Mouse (Mus musculus): ENCODE results near the gene Cend1. TPM values are rescaled to one million over a fixed set of nuclear protein-coding genes. Genes with fewer than 3 reads are reported as not detected.

The Cend1 gene
- polyA plus RNA-seq, 1 experiment from 2014 or later, result 2.8 TPM

- H3K27me3 ChIP-seq (replicated peaks; ENCODE audit: control insufficient read depth, insufficient read depth, low read length), result peaks cover 69% of the 10 kb centered on the region
- WGBS, result 4% methylated on average over 27 of the region's 59 CpGs
- no peak overlapping the region for H3K27ac ChIP-seq (replicated peaks; ENCODE audit: low read depth, low read length)
- peak overlapping the region; percentile 70 for H3K4me2 ChIP-seq (ENCODE audit: low read depth, low read length)
- H3K4me1 ChIP-seq (ENCODE audit: control insufficient read depth, insufficient read depth, low read length), result peaks cover 26% of the 10 kb centered on the region
- peak overlapping the region; percentile 38 for H3K4me3 ChIP-seq (ENCODE audit: low read depth, low read length)
- no peak for DNase-seq (ENCODE audit: low spot score)
- H3K36me3 ChIP-seq (ENCODE audit: control insufficient read depth, insufficient read depth, low read length), result no peaks in the 10 kb centered on the region
- ATAC-seq (ENCODE audit: low read depth), result no peak
- no peaks in the 10 kb centered on the region for H3K9me3 ChIP-seq (ENCODE audit: control insufficient read depth, low read length)
- peak overlapping the region; percentile 54 for H3K9ac ChIP-seq (ENCODE audit: low read depth, low read length)
Observed at GRCm38 (mm10) chr7:141461521-141462332, 32.4 kb upstream of the Cend1 start.

GRCm38 (mm10) chr7:141460391-141461113, 31.3 kb upstream of the Cend1 start, which contains the start of gene Cracr2b:
Gene Cracr2b (plus strand): TSS chr7:141461094.
- Histone ChIP-seq H3K4me2 (ENCODE audit: low read depth, low read length) (peak within 1 kb of the TSS; percentile 70), H3K4me3 (ENCODE audit: low read depth, low read length) (peak within 1 kb of the TSS; percentile 38), H3K27me3 (replicated peaks; ENCODE audit: control insufficient read depth, insufficient read depth, low read length) (peaks cover 63% of the 10 kb centered on the region), H3K36me3 (ENCODE audit: control insufficient read depth, insufficient read depth, low read length) (no peaks in the 10 kb centered on the region), H3K9ac (ENCODE audit: low read depth, low read length) (peak within 1 kb of the TSS; percentile 54), H3K9me3 (ENCODE audit: control insufficient read depth, low read length) (no peaks in the 10 kb centered on the region), H3K4me1 (ENCODE audit: control insufficient read depth, insufficient read depth, low read length) (peaks cover 21% of the 10 kb centered on the region), H3K27ac (replicated peaks; ENCODE audit: low read depth, low read length) (no peak within 1 kb of the TSS)
- 73% methylated on average over 15 of the region's 15 CpGs for WGBS
- ATAC-seq (ENCODE audit: low read depth) (no peak), DNase-seq (ENCODE audit: low spot score) (no peak)

- DNase-seq (ENCODE audit: low spot score) (no peak), ATAC-seq (ENCODE audit: low read depth) (no peak)
- 64% methylated on average over 5 of the region's 5 CpGs for WGBS
- H3K36me3 ChIP-seq (ENCODE audit: control insufficient read depth, insufficient read depth, low read length), result no peaks in the 10 kb centered on the region
- no peaks in the 10 kb centered on the region for H3K9me3 ChIP-seq (ENCODE audit: control insufficient read depth, low read length)
- H3K27me3 ChIP-seq (replicated peaks; ENCODE audit: control insufficient read depth, insufficient read depth, low read length), result peaks cover 57% of the 10 kb centered on the region
- no peak overlapping the region for H3K27ac ChIP-seq (replicated peaks; ENCODE audit: low read depth, low read length)
- H3K4me1 ChIP-seq (ENCODE audit: control insufficient read depth, insufficient read depth, low read length), result peaks cover 16% of the 10 kb centered on the region
- no peak overlapping the region for H3K4me3 ChIP-seq (ENCODE audit: low read depth, low read length)
- no peak overlapping the region for H3K4me2 ChIP-seq (ENCODE audit: low read depth, low read length)
- no peak overlapping the region for H3K9ac ChIP-seq (ENCODE audit: low read depth, low read length)
Observed at GRCm38 (mm10) chr7:141460001-141460390, 30.7 kb upstream of the Cend1 start.

- Histone ChIP-seq H3K36me3 (ENCODE audit: control insufficient read depth, insufficient read depth, low read length) (no peaks in the 10 kb centered on the region), H3K27me3 (replicated peaks; ENCODE audit: control insufficient read depth, insufficient read depth, low read length) (peaks cover 50% of the 10 kb centered on the region), H3K4me3 (ENCODE audit: low read depth, low read length) (no peak overlapping the region), H3K9me3 (ENCODE audit: control insufficient read depth, low read length) (no peaks in the 10 kb centered on the region), H3K27ac (replicated peaks; ENCODE audit: low read depth, low read length) (no peak overlapping the region), H3K4me2 (ENCODE audit: low read depth, low read length) (no peak overlapping the region), H3K9ac (ENCODE audit: low read depth, low read length) (no peak overlapping the region), H3K4me1 (ENCODE audit: control insufficient read depth, insufficient read depth, low read length) (peaks cover 9% of the 10 kb centered on the region; the same call in 1 of the 2 replicates)
- WGBS, result 88% methylated on average over 17 of the region's 17 CpGs
- no peak for DNase-seq (ENCODE audit: low spot score)
- no peak for ATAC-seq (ENCODE audit: low read depth)
Observed at GRCm38 (mm10) chr7:141459301-141459711, 30.0 kb upstream of the Cend1 start.

GRCm38 (mm10) chr7:141458661-141459060, 29.4 kb upstream of the Cend1 start:
- H3K4me2 ChIP-seq (ENCODE audit: low read depth, low read length), result no peak overlapping the region
- no peak for DNase-seq (ENCODE audit: low spot score)
- H3K27ac ChIP-seq (replicated peaks; ENCODE audit: low read depth, low read length), result no peak overlapping the region
- H3K9me3 ChIP-seq (ENCODE audit: control insufficient read depth, low read length), result no peaks in the 10 kb centered on the region
- no peak overlapping the region for H3K4me3 ChIP-seq (ENCODE audit: low read depth, low read length)
- WGBS, result 89% methylated on average over 11 of the region's 11 CpGs
- no peak overlapping the region for H3K9ac ChIP-seq (ENCODE audit: low read depth, low read length)
- H3K4me1 ChIP-seq (ENCODE audit: control insufficient read depth, insufficient read depth, low read length), result 0 out of 2 replicates have a peak, but pooled peaks cover 8% of the 10 kb centered on the region
- peaks cover 44% of the 10 kb centered on the region for H3K27me3 ChIP-seq (replicated peaks; ENCODE audit: control insufficient read depth, insufficient read depth, low read length)
- H3K36me3 ChIP-seq (ENCODE audit: control insufficient read depth, insufficient read depth, low read length), result no peaks in the 10 kb centered on the region
- no peak for ATAC-seq (ENCODE audit: low read depth)

- no peak overlapping the region for H3K4me3 ChIP-seq (ENCODE audit: low read depth, low read length)
- 0 out of 2 replicates have a peak, but pooled peaks cover 8% of the 10 kb centered on the region for H3K4me1 ChIP-seq (ENCODE audit: control insufficient read depth, insufficient read depth, low read length)
- no peak overlapping the region for H3K9ac ChIP-seq (ENCODE audit: low read depth, low read length)
- ATAC-seq (ENCODE audit: low read depth) (no peak), DNase-seq (ENCODE audit: low spot score) (no peak)
- no peak overlapping the region for H3K27ac ChIP-seq (replicated peaks; ENCODE audit: low read depth, low read length)
- H3K27me3 ChIP-seq (replicated peaks; ENCODE audit: control insufficient read depth, insufficient read depth, low read length), result peaks cover 38% of the 10 kb centered on the region
- no peaks in the 10 kb centered on the region for H3K9me3 ChIP-seq (ENCODE audit: control insufficient read depth, low read length)
- 77% methylated on average over 15 of the region's 15 CpGs for WGBS
- no peaks in the 10 kb centered on the region for H3K36me3 ChIP-seq (ENCODE audit: control insufficient read depth, insufficient read depth, low read length)
- H3K4me2 ChIP-seq (ENCODE audit: low read depth, low read length), result no peak overlapping the region
Observed at GRCm38 (mm10) chr7:141457986-141458660, 28.8 kb upstream of the Cend1 start.

GRCm38 (mm10) chr7:141457236-141457635, 27.9 kb upstream of the Cend1 start:
- Histone ChIP-seq H3K27ac (replicated peaks; ENCODE audit: low read depth, low read length) (no peak overlapping the region), H3K9me3 (ENCODE audit: control insufficient read depth, low read length) (no peaks in the 10 kb centered on the region), H3K27me3 (replicated peaks; ENCODE audit: control insufficient read depth, insufficient read depth, low read length) (peaks cover 30% of the 10 kb centered on the region), H3K4me2 (ENCODE audit: low read depth, low read length) (no peak overlapping the region), H3K4me1 (ENCODE audit: control insufficient read depth, insufficient read depth, low read length) (0 out of 2 replicates have a peak, but pooled peaks cover 8% of the 10 kb centered on the region), H3K9ac (ENCODE audit: low read depth, low read length) (no peak overlapping the region), H3K36me3 (ENCODE audit: control insufficient read depth, insufficient read depth, low read length) (peaks cover 2% of the 10 kb centered on the region; the same call in 1 of the 2 replicates), H3K4me3 (ENCODE audit: low read depth, low read length) (no peak overlapping the region)
- ATAC-seq (ENCODE audit: low read depth) (no peak), DNase-seq (ENCODE audit: low spot score) (no peak)
- WGBS, result 89% methylated on average over 14 of the region's 14 CpGs

- no peak for DNase-seq (ENCODE audit: low spot score)
- ATAC-seq (ENCODE audit: low read depth), result no peak
- Histone ChIP-seq H3K4me2 (ENCODE audit: low read depth, low read length) (peak overlapping the region; percentile 96; the same call in 1 of the 2 replicates), H3K4me1 (ENCODE audit: control insufficient read depth, insufficient read depth, low read length) (0 out of 2 replicates have a peak, but pooled peaks cover 4% of the 10 kb centered on the region), H3K9ac (ENCODE audit: low read depth, low read length) (no peak overlapping the region), H3K4me3 (ENCODE audit: low read depth, low read length) (no peak overlapping the region), H3K9me3 (ENCODE audit: control insufficient read depth, low read length) (no peaks in the 10 kb centered on the region), H3K27ac (replicated peaks; ENCODE audit: low read depth, low read length) (no peak overlapping the region), H3K27me3 (replicated peaks; ENCODE audit: control insufficient read depth, insufficient read depth, low read length) (peaks cover 25% of the 10 kb centered on the region), H3K36me3 (ENCODE audit: control insufficient read depth, insufficient read depth, low read length) (peaks cover 7% of the 10 kb centered on the region)
- WGBS, result 88% methylated on average over 6 of the region's 6 CpGs
Observed at GRCm38 (mm10) chr7:141456739-141457138, 27.4 kb upstream of the Cend1 start.
